Mouse (Mus musculus): ENCODE measurements around the gene Lmcd1. TPM values are rescaled to one million over a fixed set of nuclear protein-coding genes. Genes with fewer than 3 reads are reported as not detected.

The Lmcd1 gene
- polyA plus RNA-seq, 1 experiment: not detected

DNA sequence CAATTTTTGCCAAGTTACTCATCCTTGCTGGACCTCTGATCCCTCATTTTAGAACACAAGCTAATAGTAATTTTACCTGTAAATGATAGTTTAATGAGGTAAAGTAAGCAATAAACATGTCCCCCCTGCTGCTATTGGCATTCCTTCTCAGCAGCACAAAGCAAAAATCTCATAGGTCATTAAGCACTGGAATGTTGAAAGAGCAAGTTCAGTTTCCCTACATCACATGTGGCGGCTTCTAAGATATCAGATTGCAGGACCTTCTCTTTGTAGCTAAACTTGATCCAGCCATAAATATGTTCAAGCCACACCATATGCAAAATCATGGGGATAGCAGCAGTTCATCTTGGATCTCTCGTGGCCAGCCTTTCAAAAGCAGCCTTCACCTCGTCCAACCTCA lies 7.4 kb downstream of the Lmcd1 start:
- H3K27me3 ChIP-seq (ENCODE audit: control insufficient read depth): no peaks in the 10 kb centered on the region

DNA sequence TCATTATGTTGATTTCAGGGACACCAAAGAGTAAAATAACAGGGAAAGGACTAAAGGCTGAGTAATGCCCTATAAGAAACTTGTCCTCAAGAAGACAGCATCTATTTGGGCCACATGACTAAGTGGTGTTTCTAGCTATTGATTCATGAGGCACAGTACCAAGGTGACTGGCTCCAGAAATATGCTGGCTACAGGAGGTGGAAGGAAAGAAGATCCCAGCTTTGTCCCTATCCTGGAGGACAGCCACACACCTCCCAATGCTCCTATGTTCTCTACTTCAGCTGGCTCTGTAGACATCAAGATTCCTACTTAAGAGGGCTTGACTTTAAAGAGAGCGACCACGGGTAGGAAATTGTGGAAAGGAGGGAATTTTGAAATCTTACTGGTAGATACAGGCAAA lies 8.4 kb downstream of the Lmcd1 start:
- no peaks in the 10 kb centered on the region; the same call in 1 of the 2 replicates for H3K9me3 ChIP-seq (ENCODE audit: control insufficient read depth, low read length)
- H3K4me3 ChIP-seq (replicated peaks): no peak overlapping the region
- H3K4me1 ChIP-seq (ENCODE audit: control insufficient read depth): no peaks in the 10 kb centered on the region
- TF ChIP-seq TAL1 (IDR thresholded peaks at IDR 0.05; ENCODE audit: low read length) (no peak), GATA1 (IDR thresholded peaks at IDR 0.05; ENCODE audit: low read length) (no peak)
- H3K27me3 ChIP-seq (ENCODE audit: control insufficient read depth): no peaks in the 10 kb centered on the region
- H3K36me3 ChIP-seq (ENCODE audit: control insufficient read depth): no peaks in the 10 kb centered on the region

More for the DNA sequence above, 7.4 kb downstream of the Lmcd1 start:
- no peaks in the 10 kb centered on the region; the same call in 1 of the 2 replicates for H3K9me3 ChIP-seq (ENCODE audit: control insufficient read depth, low read length)
- no peaks in the 10 kb centered on the region for H3K4me1 ChIP-seq (ENCODE audit: control insufficient read depth)
- H3K4me3 ChIP-seq (replicated peaks): no peak overlapping the region
- TF ChIP-seq TAL1 (IDR thresholded peaks at IDR 0.05; ENCODE audit: low read length) (no peak), GATA1 (IDR thresholded peaks at IDR 0.05; ENCODE audit: low read length) (no peak)
- no peaks in the 10 kb centered on the region for H3K36me3 ChIP-seq (ENCODE audit: control insufficient read depth)

DNA sequence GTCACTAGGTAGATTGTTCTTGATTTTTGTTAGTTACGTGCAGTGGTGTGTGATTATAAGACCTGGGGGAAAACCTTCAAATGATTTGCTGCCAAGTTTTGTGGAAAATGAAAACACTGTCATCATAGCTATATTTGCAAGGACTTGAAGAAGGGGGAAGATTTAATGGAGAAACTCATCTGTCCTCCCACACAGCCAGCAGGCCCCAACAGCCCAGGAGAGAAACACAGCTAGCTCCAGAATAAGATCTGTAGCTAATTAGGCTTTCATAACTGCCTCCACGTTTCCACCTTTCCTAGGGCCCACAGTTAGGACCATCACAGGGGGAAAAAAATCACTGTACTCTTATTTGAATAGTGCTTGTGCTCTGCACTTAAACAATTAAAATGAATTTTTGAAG lies 10.5 kb downstream of the Lmcd1 start:
- TF ChIP-seq GATA1 (IDR thresholded peaks at IDR 0.05; ENCODE audit: low read length) (no peak), TAL1 (IDR thresholded peaks at IDR 0.05; ENCODE audit: low read length) (no peak)
- Histone ChIP-seq H3K4me3 (replicated peaks) (no peak overlapping the region), H3K4me1 (ENCODE audit: control insufficient read depth) (no peaks in the 10 kb centered on the region), H3K9me3 (ENCODE audit: control insufficient read depth, low read length) (peaks cover 3% of the 10 kb centered on the region; the same call in 1 of the 2 replicates), H3K27me3 (ENCODE audit: control insufficient read depth) (no peaks in the 10 kb centered on the region), H3K36me3 (ENCODE audit: control insufficient read depth) (no peaks in the 10 kb centered on the region)

DNA sequence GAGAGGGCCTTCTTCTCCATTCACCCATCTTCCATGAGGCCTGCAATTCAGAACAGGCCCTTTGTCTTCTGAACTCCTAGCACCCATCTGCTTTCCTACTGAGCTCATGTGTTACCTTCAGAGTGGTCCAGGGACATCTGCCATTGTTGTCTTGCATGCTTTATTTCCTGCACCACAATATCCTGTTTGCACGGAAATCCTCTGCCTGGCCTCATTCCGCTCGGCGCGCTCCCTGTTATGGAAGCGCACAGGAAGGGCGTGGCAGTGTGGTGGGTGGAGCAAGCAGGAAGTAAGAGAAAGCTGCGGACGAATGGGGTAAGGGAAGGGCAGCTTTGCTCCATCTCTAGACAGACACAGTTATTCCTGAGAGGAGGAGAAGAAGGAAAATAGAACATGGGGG lies 14.1 kb downstream of the Lmcd1 start:
- H3K4me3 ChIP-seq (replicated peaks): no peak overlapping the region
- no peaks in the 10 kb centered on the region for H3K27me3 ChIP-seq (ENCODE audit: control insufficient read depth)
- TF ChIP-seq TAL1 (IDR thresholded peaks at IDR 0.05; ENCODE audit: low read length): no peak
- TF ChIP-seq GATA1 (IDR thresholded peaks at IDR 0.05; ENCODE audit: low read length): no peak
- peaks cover 3% of the 10 kb centered on the region; the same call in 1 of the 2 replicates for H3K9me3 ChIP-seq (ENCODE audit: control insufficient read depth, low read length)
- no peaks in the 10 kb centered on the region for H3K4me1 ChIP-seq (ENCODE audit: control insufficient read depth)
- no peaks in the 10 kb centered on the region for H3K36me3 ChIP-seq (ENCODE audit: control insufficient read depth)

DNA sequence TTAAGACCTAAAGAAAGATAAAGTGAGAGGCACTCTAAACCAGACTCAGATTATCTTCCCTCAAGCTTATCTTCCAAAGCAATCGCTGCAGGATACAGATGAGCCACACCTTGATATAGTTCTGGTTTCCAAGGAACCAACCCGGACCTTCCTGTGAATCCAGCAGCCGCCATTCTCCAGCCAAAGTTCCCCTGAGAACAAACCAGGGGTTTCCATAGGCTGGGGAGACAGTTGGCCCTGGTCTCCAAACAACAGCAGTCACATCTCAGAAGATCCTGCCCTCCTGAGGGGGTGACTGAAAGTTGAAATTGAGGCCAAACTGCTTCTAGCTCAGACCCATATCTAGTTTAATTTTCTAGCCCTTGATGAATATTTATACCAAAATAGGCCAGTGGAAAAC lies 14.7 kb downstream of the Lmcd1 start:
- H3K36me3 ChIP-seq (ENCODE audit: control insufficient read depth): no peaks in the 10 kb centered on the region
- no peaks in the 10 kb centered on the region for H3K4me1 ChIP-seq (ENCODE audit: control insufficient read depth)
- H3K4me3 ChIP-seq (replicated peaks): no peak overlapping the region
- H3K27me3 ChIP-seq (ENCODE audit: control insufficient read depth): no peaks in the 10 kb centered on the region
- no peak for TF ChIP-seq GATA1 (IDR thresholded peaks at IDR 0.05; ENCODE audit: low read length)
- H3K9me3 ChIP-seq (ENCODE audit: control insufficient read depth, low read length): peaks cover 3% of the 10 kb centered on the region; the same call in 1 of the 2 replicates

DNA sequence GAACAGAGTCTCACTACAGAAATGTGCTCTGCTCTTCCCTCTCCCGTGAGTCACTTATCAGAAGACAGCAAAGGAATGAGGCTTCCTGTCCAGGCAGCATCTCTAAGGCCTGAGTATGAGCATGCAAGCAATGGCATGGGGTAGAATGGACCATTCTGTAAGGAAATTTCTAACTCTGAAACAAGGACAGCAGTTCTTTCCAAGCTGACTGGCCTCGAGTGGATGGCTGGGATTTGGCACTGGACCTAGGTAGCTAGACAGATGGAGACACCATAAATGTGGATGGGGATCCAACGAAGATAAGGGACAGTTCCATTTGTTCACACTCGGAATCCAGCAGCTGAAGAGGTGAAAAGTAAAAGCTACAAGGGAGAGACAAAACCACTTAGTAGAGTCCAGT lies 17.6 kb downstream of the Lmcd1 start:
- Histone ChIP-seq H3K9me3 (ENCODE audit: control insufficient read depth, low read length) (peaks cover 3% of the 10 kb centered on the region; the same call in 1 of the 2 replicates), H3K36me3 (ENCODE audit: control insufficient read depth) (no peaks in the 10 kb centered on the region), H3K4me3 (replicated peaks) (no peak overlapping the region), H3K4me1 (ENCODE audit: control insufficient read depth) (no peaks in the 10 kb centered on the region), H3K27me3 (ENCODE audit: control insufficient read depth) (no peaks in the 10 kb centered on the region)
- no peak for TF ChIP-seq TAL1 (IDR thresholded peaks at IDR 0.05; ENCODE audit: low read length)

DNA sequence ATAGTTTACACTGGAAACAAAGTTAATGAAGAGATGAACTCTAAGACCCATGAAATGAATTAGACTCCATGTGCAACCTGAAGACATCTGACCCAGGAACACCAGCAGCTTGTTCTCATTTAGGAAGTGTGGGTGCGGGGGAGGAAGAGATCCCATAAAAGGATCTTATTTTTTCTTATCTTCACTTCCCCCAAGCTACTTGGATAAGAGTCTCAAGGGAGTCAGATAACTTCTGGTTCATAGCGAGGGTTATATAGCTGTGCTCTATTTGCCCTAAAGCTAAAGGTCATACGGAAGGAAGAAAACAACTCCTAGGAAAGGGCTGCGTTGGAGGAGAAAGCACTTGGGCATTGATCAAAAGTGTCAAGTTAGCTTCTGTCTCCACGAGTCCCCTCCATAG lies 19.8 kb downstream of the Lmcd1 start:
- H3K36me3 ChIP-seq (ENCODE audit: control insufficient read depth): no peaks in the 10 kb centered on the region
- no peaks in the 10 kb centered on the region for H3K4me1 ChIP-seq (ENCODE audit: control insufficient read depth)
- H3K27me3 ChIP-seq (ENCODE audit: control insufficient read depth): no peaks in the 10 kb centered on the region
- H3K4me3 ChIP-seq (replicated peaks): no peak overlapping the region
- TF ChIP-seq TAL1 (IDR thresholded peaks at IDR 0.05; ENCODE audit: low read length) (no peak), GATA1 (IDR thresholded peaks at IDR 0.05; ENCODE audit: low read length) (no peak)
- H3K9me3 ChIP-seq (ENCODE audit: control insufficient read depth, low read length): no peaks in the 10 kb centered on the region

DNA sequence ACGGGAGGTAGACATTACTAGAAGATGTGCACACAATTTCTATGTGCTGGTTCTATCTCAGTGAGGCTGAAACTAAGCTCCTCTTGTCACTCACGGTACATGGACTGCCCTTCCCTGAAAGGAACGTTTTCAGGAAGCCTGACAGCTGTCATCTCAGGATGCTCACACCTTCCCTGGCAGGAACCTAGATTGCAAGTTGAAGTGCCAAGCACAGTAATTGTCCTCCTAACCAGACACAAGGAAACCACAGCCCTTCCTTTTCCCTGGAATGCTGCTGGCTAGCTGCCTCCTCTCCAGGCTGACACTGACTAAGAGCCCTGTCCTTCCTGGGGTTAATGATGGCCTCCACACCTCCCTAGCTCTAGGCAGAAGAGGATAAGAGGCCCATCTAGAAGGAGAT lies 21.7 kb downstream of the Lmcd1 start:
- H3K4me3 ChIP-seq (replicated peaks): no peak overlapping the region

DNA sequence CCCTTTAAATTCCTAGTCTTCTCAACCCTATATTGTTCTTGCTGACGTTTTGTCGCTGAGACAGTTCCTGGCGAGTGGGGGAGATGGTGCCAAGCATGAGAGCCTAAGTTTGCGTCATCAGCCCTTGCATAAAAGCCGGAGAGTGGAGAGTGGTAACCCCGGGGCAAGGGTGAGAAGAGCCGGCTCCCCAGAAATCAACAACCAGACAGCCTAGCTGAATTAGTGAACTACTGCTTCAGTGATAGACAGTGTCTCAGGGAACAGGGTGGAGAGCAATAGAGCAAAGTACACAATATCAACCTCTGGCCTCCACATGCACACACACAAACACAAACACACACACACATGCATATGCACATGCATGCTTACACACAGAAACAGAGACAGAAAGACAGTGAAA lies 26.6 kb downstream of the Lmcd1 start:
- Histone ChIP-seq H3K9me3 (ENCODE audit: control insufficient read depth, low read length) (no peaks in the 10 kb centered on the region), H3K4me1 (ENCODE audit: control insufficient read depth) (peaks cover 9% of the 10 kb centered on the region), H3K36me3 (ENCODE audit: control insufficient read depth) (no peaks in the 10 kb centered on the region), H3K27me3 (ENCODE audit: control insufficient read depth) (no peaks in the 10 kb centered on the region), H3K4me3 (replicated peaks) (no peak overlapping the region)
- TF ChIP-seq TAL1 (IDR thresholded peaks at IDR 0.05; ENCODE audit: low read length) (no peak), GATA1 (IDR thresholded peaks at IDR 0.05; ENCODE audit: low read length) (no peak)

More for the DNA sequence above, 21.7 kb downstream of the Lmcd1 start:
- Histone ChIP-seq H3K36me3 (ENCODE audit: control insufficient read depth) (no peaks in the 10 kb centered on the region), H3K4me1 (ENCODE audit: control insufficient read depth) (no peaks in the 10 kb centered on the region), H3K9me3 (ENCODE audit: control insufficient read depth, low read length) (no peaks in the 10 kb centered on the region), H3K27me3 (ENCODE audit: control insufficient read depth) (no peaks in the 10 kb centered on the region)
- TF ChIP-seq GATA1 (IDR thresholded peaks at IDR 0.05; ENCODE audit: low read length): no peak
- no peak for TF ChIP-seq TAL1 (IDR thresholded peaks at IDR 0.05; ENCODE audit: low read length)

DNA sequence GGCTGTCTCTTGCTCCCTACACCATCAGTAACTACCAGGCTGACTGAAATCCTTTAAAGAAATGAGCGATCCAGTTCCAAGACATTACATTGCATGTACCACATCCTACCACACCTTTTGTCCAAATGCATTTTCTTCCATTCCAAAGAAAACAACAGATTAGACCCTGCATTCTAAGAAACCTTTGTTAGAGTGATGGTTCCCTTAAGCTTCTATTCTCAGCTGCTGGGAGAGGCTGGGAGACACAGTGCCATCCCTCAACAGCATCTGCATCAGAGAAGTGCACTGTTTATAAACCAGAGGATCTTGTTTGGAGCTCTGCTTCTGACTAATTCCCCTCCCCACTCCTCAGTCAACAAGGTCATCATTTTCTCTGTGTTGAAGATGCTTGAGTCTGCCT lies 27.1 kb downstream of the Lmcd1 start:
- Histone ChIP-seq H3K36me3 (ENCODE audit: control insufficient read depth) (no peaks in the 10 kb centered on the region), H3K4me1 (ENCODE audit: control insufficient read depth) (peaks cover 9% of the 10 kb centered on the region), H3K9me3 (ENCODE audit: control insufficient read depth, low read length) (no peaks in the 10 kb centered on the region), H3K4me3 (replicated peaks) (no peak overlapping the region), H3K27me3 (ENCODE audit: control insufficient read depth) (no peaks in the 10 kb centered on the region)
- TF ChIP-seq GATA1 (IDR thresholded peaks at IDR 0.05; ENCODE audit: low read length) (no peak), TAL1 (IDR thresholded peaks at IDR 0.05; ENCODE audit: low read length) (no peak)

All from erythroblast, embryonic 14.5 days (primary cell).